Mouse (Mus musculus) forebrain, embryonic 10.5 days (tissue): Measurements from ENCODE around the gene Gramd4. TPM values are rescaled to one million over a fixed set of nuclear protein-coding genes. Genes with fewer than 3 reads are reported as not detected.

Experiments
- DNase-seq: peaks from one replicate; pipeline ENCODE4 v3.0.0-alpha.2; 2017; ENCODE audit warnings: low spot score; ENCODE audit errors: extremely low spot score
- H3K27ac ChIP-seq: fragments of 300-500 bp; sonication (generic); 2 replicates; pipeline ENCODE4 v1.5.1; 2016; ENCODE audit warnings: mild to moderate bottlenecking
- H3K27me3 ChIP-seq: fragments of 300-500 bp; sonication (generic); 2 replicates; pipeline ENCODE4 v1.6.1; 2016; ENCODE audit warnings: mild to moderate bottlenecking; ENCODE audit not compliant: poor library complexity, severe bottlenecking
- H3K36me3 ChIP-seq: fragments of 300-500 bp; sonication (generic); replicated peaks from 2 replicates; pipeline ENCODE4 v1.6.1; 2016; ENCODE audit warnings: mild to moderate bottlenecking, moderate library complexity
- H3K4me1 ChIP-seq: fragments of 300-500 bp; sonication (generic); 2 replicates; pipeline ENCODE4 v1.6.1; 2016
- H3K4me3 ChIP-seq: fragments of 300-500 bp; sonication (generic); 2 replicates; pipeline ENCODE4 v1.5.1; 2016; ENCODE audit warnings: mild to moderate bottlenecking, moderate library complexity
- H3K9me3 ChIP-seq: fragments of 300-500 bp; sonication (generic); 2 replicates; pipeline ENCODE4 v1.6.1; 2016; ENCODE audit warnings: mild to moderate bottlenecking, moderate library complexity
- WGBS: fragments of 180-500 bp; shearing (Covaris S2); methylation state at CpG from one replicate; pipeline ENCODE4 v1.1.7; 2016; 5-methylcytosine and 5-hydroxymethylcytosine counted together
- polyA plus RNA-seq: library from polyadenylated mRNA; unstranded; fragments of >200 nt; fragmentation: Nextera tagmentation; extraction: Ambion mirVana; gene quantifications from 2 replicates; pipeline ENCODE4 v1.2.1, GENCODE M21; 2016

Gene Gramd4
- polyA plus RNA-seq, 1 experiment from 2014 or later, result 16.2 TPM

GRCm38 (mm10) chr15:86102308-86102707 lies 44.8 kb downstream of the Gramd4 start:
- no peak overlapping the region for H3K4me3 ChIP-seq
- whole genome bisulfite sequencing, result 95% methylated on average over 15 of the region's 15 CpGs

GRCm38 (mm10) chr15:86104401-86105344 lies 47.2 kb downstream of the Gramd4 start:
- H3K27ac ChIP-seq, result peak overlapping the region; percentile 40; the same call in 1 of the 2 replicates
- 95% methylated on average over 19 of the region's 19 CpGs for WGBS
- no peaks in the 10 kb centered on the region for H3K27me3 ChIP-seq
- H3K4me3 ChIP-seq, result no peak overlapping the region
- no peak for DNase-seq
- peaks cover 45% of the 10 kb centered on the region for H3K36me3 ChIP-seq
- no peaks in the 10 kb centered on the region for H3K9me3 ChIP-seq
- H3K4me1 ChIP-seq, result peaks cover 21% of the 10 kb centered on the region

More at GRCm38 (mm10) chr15:86102308-86102707, 44.8 kb downstream of the Gramd4 start:
- no peaks in the 10 kb centered on the region for H3K27me3 ChIP-seq
- H3K36me3 ChIP-seq, result peaks cover 52% of the 10 kb centered on the region
- H3K9me3 ChIP-seq, result no peaks in the 10 kb centered on the region
- no peak for DNase-seq
- no peak overlapping the region for H3K27ac ChIP-seq
- peaks cover 20% of the 10 kb centered on the region for H3K4me1 ChIP-seq

DNA sequence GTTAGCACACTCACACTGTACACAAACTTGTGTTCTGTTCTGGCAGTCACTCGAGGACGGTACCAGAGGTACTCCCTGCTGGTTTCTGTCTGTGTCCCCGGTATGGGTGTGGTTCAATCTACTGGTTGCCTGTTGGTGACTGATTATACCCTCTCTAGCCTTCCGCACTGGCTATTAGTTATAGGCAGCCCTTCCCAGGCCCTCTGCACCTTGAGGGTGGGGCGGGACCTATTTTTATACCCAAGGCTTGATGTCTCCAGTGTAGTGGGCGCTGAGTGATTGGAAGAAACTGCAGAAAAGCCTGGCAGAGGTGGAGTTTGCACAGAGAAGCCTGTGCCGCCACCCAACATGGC lies 47.8 kb downstream of the Gramd4 start:
- H3K9me3 ChIP-seq, result no peaks in the 10 kb centered on the region
- no peak for DNase-seq
- H3K4me3 ChIP-seq, result no peak overlapping the region
- H3K36me3 ChIP-seq, result peaks cover 44% of the 10 kb centered on the region
- no peaks in the 10 kb centered on the region for H3K27me3 ChIP-seq
- peaks cover 27% of the 10 kb centered on the region for H3K4me1 ChIP-seq
- WGBS, result 92% methylated on average over 7 of the region's 7 CpGs
- 0 out of 2 replicates have a peak overlapping the region, but pooled peaks have one; percentile 40 for H3K27ac ChIP-seq

DNA sequence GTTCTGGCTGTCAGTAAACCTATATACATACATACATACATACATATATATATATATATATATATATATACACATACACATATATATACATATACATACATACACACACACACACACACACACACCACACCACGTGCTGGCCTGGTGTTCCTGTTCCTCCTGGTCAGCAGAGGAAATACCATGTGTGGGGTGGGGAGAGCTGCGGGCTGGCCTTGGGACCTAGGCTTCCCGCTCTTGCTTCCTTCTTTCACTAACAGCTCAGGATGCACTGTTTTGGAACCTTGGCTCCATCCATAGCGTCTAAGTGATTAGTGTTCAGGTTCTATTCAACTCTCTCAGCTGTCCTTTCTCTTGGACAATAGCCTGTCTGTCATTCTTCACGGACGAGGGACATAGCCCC lies 48.3 kb downstream of the Gramd4 start:
- H3K4me3 ChIP-seq, result no peak overlapping the region
- 70% methylated on average over 6 of the region's 6 CpGs for WGBS
- H3K4me1 ChIP-seq, result peaks cover 31% of the 10 kb centered on the region
- no peaks in the 10 kb centered on the region for H3K9me3 ChIP-seq
- DNase-seq, result no peak
- no peak overlapping the region for H3K27ac ChIP-seq
- H3K36me3 ChIP-seq, result peaks cover 41% of the 10 kb centered on the region
- H3K27me3 ChIP-seq, result no peaks in the 10 kb centered on the region

GRCm38 (mm10) chr15:86107831-86108471 lies 50.5 kb downstream of the Gramd4 start:
- no peaks in the 10 kb centered on the region for H3K9me3 ChIP-seq
- no peak overlapping the region for H3K4me3 ChIP-seq
- DNase-seq, result no peak
- H3K36me3 ChIP-seq, result peaks cover 20% of the 10 kb centered on the region
- H3K27ac ChIP-seq, result peak overlapping the region; percentile 45; the same call in 1 of the 2 replicates
- no peaks in the 10 kb centered on the region for H3K27me3 ChIP-seq
- 83% methylated on average over 11 of the region's 11 CpGs for WGBS
- peaks cover 53% of the 10 kb centered on the region for H3K4me1 ChIP-seq

DNA sequence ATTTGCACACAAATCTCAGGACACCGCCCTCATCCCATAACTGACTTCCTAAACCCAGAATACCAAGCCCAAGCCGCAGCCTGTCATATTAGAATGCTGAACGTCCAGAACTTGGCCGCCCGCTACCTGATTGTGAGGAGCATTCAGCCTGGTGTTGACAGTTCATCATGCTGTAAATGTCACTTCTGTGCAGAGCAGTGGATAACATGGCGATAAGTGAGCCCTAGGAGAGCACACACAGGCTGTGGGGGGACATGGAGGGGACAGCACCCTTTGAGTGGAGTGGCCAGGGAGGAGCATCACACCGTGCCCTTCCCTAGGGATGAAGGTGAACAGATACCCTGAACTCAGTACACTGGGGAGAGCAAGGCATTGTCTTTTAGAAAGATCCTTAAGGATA lies 51.8 kb downstream of the Gramd4 start:
- H3K27me3 ChIP-seq, result no peaks in the 10 kb centered on the region
- 90% methylated on average over 7 of the region's 7 CpGs for WGBS
- H3K36me3 ChIP-seq, result peaks cover 8% of the 10 kb centered on the region; the same call in 1 of the 2 replicates
- H3K4me1 ChIP-seq, result peaks cover 66% of the 10 kb centered on the region
- no peaks in the 10 kb centered on the region for H3K9me3 ChIP-seq
- H3K4me3 ChIP-seq, result no peak overlapping the region
- no peak for DNase-seq
- H3K27ac ChIP-seq, result no peak overlapping the region

DNA sequence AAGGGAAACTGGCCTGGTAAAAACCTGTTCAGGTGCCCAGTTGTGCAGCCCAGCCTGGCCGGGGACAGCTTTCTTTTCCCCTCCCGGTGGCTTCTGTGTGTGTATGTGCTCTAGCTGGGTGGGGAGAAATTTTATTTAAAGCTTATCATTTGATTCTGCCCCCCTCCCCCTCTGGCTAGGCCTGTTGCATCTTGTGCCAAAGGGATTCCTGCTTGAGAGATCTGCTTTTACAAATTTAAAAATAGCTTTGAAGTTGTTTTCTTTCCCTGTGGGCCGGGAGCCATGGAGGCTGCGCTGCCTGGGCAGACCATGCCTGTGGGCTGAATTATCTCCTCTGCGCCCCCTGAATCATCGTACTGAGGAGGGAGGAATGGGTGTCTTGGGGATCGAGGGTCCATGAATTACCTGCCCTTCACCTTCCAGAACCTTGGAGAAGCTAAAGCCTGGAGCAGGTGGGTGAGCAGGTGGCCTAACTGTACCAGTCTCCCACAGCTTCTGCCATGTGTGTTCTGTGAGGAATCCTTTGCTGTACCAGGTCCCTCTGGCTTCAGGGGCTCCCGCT lies 52.2 kb downstream of the Gramd4 start:
- no peak for DNase-seq
- 91% methylated on average over 8 of the region's 8 CpGs for WGBS
- Histone ChIP-seq H3K4me3 (no peak overlapping the region), H3K4me1 (peaks cover 68% of the 10 kb centered on the region), H3K27ac (no peak overlapping the region), H3K36me3 (0 out of 2 replicates have a peak, but pooled peaks cover 3% of the 10 kb centered on the region), H3K9me3 (no peaks in the 10 kb centered on the region), H3K27me3 (no peaks in the 10 kb centered on the region)

DNA sequence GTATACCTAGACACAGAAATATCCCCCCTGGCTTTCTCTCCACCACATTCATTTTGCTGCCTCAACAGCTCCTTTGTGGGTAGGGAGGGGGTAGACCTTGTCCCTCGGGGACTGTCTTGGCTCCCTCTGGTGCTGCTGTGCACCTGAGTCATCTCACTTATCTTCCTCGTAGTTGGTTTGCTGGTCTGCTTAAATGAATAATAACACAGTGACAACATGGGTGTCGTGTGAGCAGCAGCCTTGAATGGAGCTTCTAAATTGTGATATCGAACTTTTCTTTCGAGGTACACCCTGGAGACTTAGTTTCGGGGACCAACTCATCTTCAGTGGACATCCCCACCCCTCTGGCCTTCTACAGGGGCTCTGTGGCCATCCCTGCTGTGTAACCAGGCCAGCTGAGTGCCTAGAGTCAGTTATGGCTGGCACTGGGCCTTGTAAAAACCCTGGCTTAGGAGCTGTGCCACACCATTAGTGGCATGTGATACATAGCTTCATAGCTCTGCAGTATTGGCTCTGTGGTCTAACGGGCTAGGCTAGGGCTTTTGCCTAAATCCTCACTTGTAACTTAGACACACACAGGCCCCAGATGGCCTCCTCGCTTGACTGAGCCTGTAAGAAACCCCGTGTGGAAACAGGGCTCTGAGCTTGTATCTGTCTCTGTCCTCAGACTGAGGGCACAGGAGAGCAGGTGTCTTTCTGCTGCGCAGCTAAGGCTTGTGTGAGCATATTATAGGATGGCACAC lies 53.0 kb downstream of the Gramd4 start:
- Histone ChIP-seq H3K9me3 (no peaks in the 10 kb centered on the region), H3K4me3 (no peak overlapping the region), H3K4me1 (peaks cover 68% of the 10 kb centered on the region), H3K27me3 (no peaks in the 10 kb centered on the region), H3K27ac (no peak overlapping the region), H3K36me3 (0 out of 2 replicates have a peak, but pooled peaks cover 3% of the 10 kb centered on the region)
- 77% methylated on average over 10 of the region's 10 CpGs for whole genome bisulfite sequencing
- DNase-seq, result no peak

GRCm38 (mm10) chr15:86112707-86113341 lies 55.3 kb downstream of the Gramd4 start:
- Histone ChIP-seq H3K36me3 (0 out of 2 replicates have a peak, but pooled peaks cover 1% of the 10 kb centered on the region), H3K27ac (peak overlapping the region; percentile 72), H3K9me3 (no peaks in the 10 kb centered on the region), H3K4me3 (peak overlapping the region; percentile 19), H3K27me3 (no peaks in the 10 kb centered on the region), H3K4me1 (peaks cover 72% of the 10 kb centered on the region)
- DNase-seq, result no peak
- 2% methylated on average over 10 of the region's 10 CpGs for WGBS

- Histone ChIP-seq H3K9me3 (no peaks in the 10 kb centered on the region), H3K27ac (peak overlapping the region; percentile 72), H3K4me1 (peaks cover 74% of the 10 kb centered on the region), H3K36me3 (peaks cover 4% of the 10 kb centered on the region), H3K27me3 (no peaks in the 10 kb centered on the region), H3K4me3 (peak overlapping the region; percentile 19; the same call in 1 of the 2 replicates)
- DNase-seq, result peak; percentile 25
- whole genome bisulfite sequencing, result 2% methylated on average over 9 of the region's 9 CpGs
Measured at GRCm38 (mm10) chr15:86113342-86113710, 55.8 kb downstream of the Gramd4 start.

- 81% methylated on average over 5 of the region's 5 CpGs for WGBS
- H3K27me3 ChIP-seq, result no peaks in the 10 kb centered on the region
- H3K4me1 ChIP-seq, result peaks cover 58% of the 10 kb centered on the region
- peaks cover 35% of the 10 kb centered on the region for H3K36me3 ChIP-seq
- no peak overlapping the region for H3K4me3 ChIP-seq
- no peaks in the 10 kb centered on the region for H3K9me3 ChIP-seq
- DNase-seq, result no peak
- H3K27ac ChIP-seq, result peak overlapping the region; percentile 40; the same call in 1 of the 2 replicates
Measured at GRCm38 (mm10) chr15:86116421-86116820, 58.9 kb downstream of the Gramd4 start.
